Mouse (Mus musculus): Measurements from ENCODE around the gene Rer1.

Gene Rer1

DNA sequence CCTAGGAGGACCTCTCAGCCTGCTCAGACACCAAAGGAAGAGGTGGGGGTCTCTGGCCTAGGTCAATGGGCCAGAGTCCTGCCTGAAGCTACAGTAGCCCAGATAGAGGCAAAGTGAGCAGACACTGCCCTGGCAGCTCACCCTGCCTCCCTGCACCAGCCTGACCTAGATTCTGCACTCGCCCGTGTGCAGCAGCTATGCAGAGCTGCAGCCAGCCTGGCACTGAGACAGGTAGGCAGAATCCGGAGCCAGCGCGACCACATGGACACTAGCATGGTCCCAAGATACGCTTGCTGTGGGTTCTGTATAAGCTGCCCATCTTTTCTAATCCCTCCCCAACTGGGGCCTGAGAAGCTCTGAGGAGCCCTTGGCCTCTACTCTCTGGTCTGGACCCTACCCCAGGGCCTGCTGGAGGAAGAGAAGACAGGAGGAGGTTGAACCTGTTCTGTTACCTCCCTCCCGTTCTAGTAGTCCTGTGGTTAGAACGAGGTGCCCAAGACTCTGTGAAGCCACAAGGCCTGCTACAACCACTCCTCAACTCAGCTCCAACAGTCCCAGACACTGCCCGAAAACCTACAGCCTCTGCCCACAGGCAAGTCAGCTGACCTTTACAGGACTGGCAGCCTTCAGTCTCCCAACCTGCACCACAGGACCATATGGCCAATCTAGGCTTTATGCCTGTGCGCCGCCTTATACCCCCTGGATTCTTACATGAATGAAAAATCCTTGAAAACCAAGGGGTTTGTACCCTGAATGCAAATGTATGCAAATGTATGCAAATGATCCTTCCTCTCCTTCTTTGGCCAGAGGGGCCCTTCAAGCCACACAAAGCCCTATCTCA lies 61.8 kb downstream of the Rer1 start:
- DNase-seq (ENCODE audit: low spot score in 2 of 2) = no peak

Data from thymus, postnatal 10 days (tissue).